Mouse (Mus musculus) heart, embryonic 14.5 days (tissue): Measurements from ENCODE around the gene Rnf141. TPM values are rescaled to one million over a fixed set of nuclear protein-coding genes. Genes with fewer than 3 reads are reported as not detected.

ENCODE experiments used
- ATAC-seq: fragments of 200-750 bp; cut with Nextera tagmentation; 2 replicates; pipeline ENCODE4 v1.8.0; 2017; ENCODE audit warnings: low read depth, moderate TSS enrichment; ENCODE audit not compliant: insufficient number of reproducible peaks, insufficient read depth, low FRiP score
- H3K27ac ChIP-seq, 2 experiments: fragments of 200-500 bp in 1 of 2; fragments of 300-500 bp in 1 of 2; sonication (generic) in 1 of 2; replicated peaks in 1 of 2; 2 replicates each; pipeline ENCODE4 v1.5.1; 2012 to 2014; ENCODE audit warnings: low read depth in 2 of 2, low read length in 2 of 2, control low read depth in 1 of 2, mild to moderate bottlenecking in 1 of 2, mixed read lengths in 1 of 2; ENCODE audit not compliant: control insufficient read depth in 1 of 2, insufficient read depth in 1 of 2
- H3K27me3 ChIP-seq: fragments of 300-500 bp; sonication (generic); 2 replicates; pipeline ENCODE4 v1.6.1; 2014; ENCODE audit warnings: mild to moderate bottlenecking, low read length, control low read depth; ENCODE audit not compliant: control insufficient read depth, insufficient read depth
- H3K36me3 ChIP-seq: fragments of 300-500 bp; sonication (generic); 2 replicates; pipeline ENCODE4 v1.6.1; 2014; ENCODE audit warnings: mild to moderate bottlenecking, control low read depth, low read length, mixed read lengths; ENCODE audit not compliant: control insufficient read depth, insufficient read depth
- H3K4me1 ChIP-seq, 2 experiments: fragments of 200-500 bp in 1 of 2; fragments of 300-500 bp in 1 of 2; sonication (generic) in 1 of 2; 2 replicates each; pipeline ENCODE4 v1.6.1; 2012 to 2014; ENCODE audit warnings: low read length in 2 of 2, control low read depth in 1 of 2, mixed read lengths in 1 of 2; ENCODE audit not compliant: control insufficient read depth in 2 of 2, insufficient read depth in 2 of 2
- H3K4me2 ChIP-seq: fragments of 300-500 bp; sonication (generic); 2 replicates; pipeline ENCODE4 v1.6.1; 2014; ENCODE audit warnings: mild to moderate bottlenecking, low read length
- H3K4me3 ChIP-seq, 2 experiments: fragments of 200-500 bp in 1 of 2; fragments of 300-500 bp in 1 of 2; sonication (generic) in 1 of 2; 2 replicates each; pipeline ENCODE4 v1.5.1; 2012 to 2014; ENCODE audit warnings: low read length in 2 of 2, mild to moderate bottlenecking in 2 of 2, control low read depth in 1 of 2, low read depth in 1 of 2, moderate library complexity in 1 of 2; ENCODE audit not compliant: control insufficient read depth in 1 of 2, insufficient read depth in 1 of 2
- H3K9ac ChIP-seq: fragments of 300-500 bp; sonication (generic); 2 replicates; pipeline ENCODE4 v1.6.1; 2014; ENCODE audit warnings: mild to moderate bottlenecking, low read length
- H3K9me3 ChIP-seq: fragments of 300-500 bp; sonication (generic); 2 replicates; pipeline ENCODE4 v1.6.1; 2016; ENCODE audit warnings: low read length, control low read depth; ENCODE audit not compliant: control insufficient read depth
- WGBS: fragments of 180-500 bp; shearing (Covaris S2); extraction: QIAGEN DNeasy Blood & Tissue Kit; methylation state at CpG from one replicate; pipeline ENCODE4 v1.1.7; 2014; 5-methylcytosine and 5-hydroxymethylcytosine counted together
- polyA plus RNA-seq: library from polyadenylated mRNA; unstranded; fragments of >200 nt; fragmentation: Nextera tagmentation; extraction: Ambion mirVana; gene quantifications from 2 replicates; pipeline ENCODE4 v1.2.1, GENCODE M21; 2014

Rnf141 gene
- polyA plus RNA-seq, 1 experiment from 2014 or later: 40.2 TPM

GRCm38 (mm10) chr7:110866021-110866420 lies 21.8 kb upstream of the Rnf141 start:
- Histone ChIP-seq H3K9me3 (no peaks in the 10 kb centered on the region), H3K9ac (no peak overlapping the region), H3K4me1 (peaks cover 5% of the 10 kb centered on the region in 2 experiments; a peak in 2 of 4 replicates), H3K4me2 (no peak overlapping the region), H3K4me3 (no peak overlapping the region), H3K27ac (no peak overlapping the region), H3K27me3 (no peaks in the 10 kb centered on the region), H3K36me3 (no peaks in the 10 kb centered on the region)
- ATAC-seq: no peak
- WGBS: 83% methylated on average over 3 of the region's 3 CpGs

GRCm38 (mm10) chr7:110865570-110865969 lies 21.3 kb upstream of the Rnf141 start:
- 69% methylated on average over 6 of the region's 6 CpGs for WGBS
- Histone ChIP-seq H3K4me2 (no peak overlapping the region), H3K36me3 (no peaks in the 10 kb centered on the region), H3K27ac (no peak overlapping the region), H3K27me3 (no peaks in the 10 kb centered on the region), H3K4me3 (no peak overlapping the region), H3K9ac (no peak overlapping the region), H3K9me3 (no peaks in the 10 kb centered on the region), H3K4me1 (peaks cover 5% of the 10 kb centered on the region in 2 experiments; a peak in 2 of 4 replicates)
- no peak for ATAC-seq

GRCm38 (mm10) chr7:110865038-110865437 lies 20.8 kb upstream of the Rnf141 start:
- Histone ChIP-seq H3K27me3 (no peaks in the 10 kb centered on the region), H3K4me2 (peak overlapping the region; percentile 16; the same call in 1 of the 2 replicates), H3K4me3 (no peak overlapping the region), H3K4me1 (peaks cover 5% of the 10 kb centered on the region in 2 experiments; a peak in 2 of 4 replicates), H3K36me3 (no peaks in the 10 kb centered on the region), H3K27ac (peak overlapping the region in 1 of 2 experiments; percentile 58; a peak in 1 of 4 replicates), H3K9ac (no peak overlapping the region), H3K9me3 (no peaks in the 10 kb centered on the region)
- peak; percentile 66; the same call in 1 of the 2 replicates for ATAC-seq
- 18% methylated on average over 10 of the region's 10 CpGs for WGBS

- H3K9me3 ChIP-seq: no peaks in the 10 kb centered on the region
- H3K9ac ChIP-seq: no peak within 1 kb of the TSS
- no peak within 1 kb of the TSS for H3K4me3 ChIP-seq
- H3K36me3 ChIP-seq: no peaks in the 10 kb centered on the region
- no peak within 1 kb of the TSS for H3K4me2 ChIP-seq
- 71% methylated on average over 12 of the region's 12 CpGs for WGBS
- no peak; the same call in 1 of the 2 replicates for ATAC-seq
- H3K27ac ChIP-seq: no peak within 1 kb of the TSS
- no peaks in the 10 kb centered on the region for H3K27me3 ChIP-seq
- peaks cover 5% of the 10 kb centered on the region in 2 experiments; a peak in 2 of 4 replicates for H3K4me1 ChIP-seq
Measured at GRCm38 (mm10) chr7:110862751-110863289, 18.6 kb upstream of the Rnf141 start, which contains the start of gene Lyve1. Lyve1 (minus strand) TSS chr7:110863239.

DNA sequence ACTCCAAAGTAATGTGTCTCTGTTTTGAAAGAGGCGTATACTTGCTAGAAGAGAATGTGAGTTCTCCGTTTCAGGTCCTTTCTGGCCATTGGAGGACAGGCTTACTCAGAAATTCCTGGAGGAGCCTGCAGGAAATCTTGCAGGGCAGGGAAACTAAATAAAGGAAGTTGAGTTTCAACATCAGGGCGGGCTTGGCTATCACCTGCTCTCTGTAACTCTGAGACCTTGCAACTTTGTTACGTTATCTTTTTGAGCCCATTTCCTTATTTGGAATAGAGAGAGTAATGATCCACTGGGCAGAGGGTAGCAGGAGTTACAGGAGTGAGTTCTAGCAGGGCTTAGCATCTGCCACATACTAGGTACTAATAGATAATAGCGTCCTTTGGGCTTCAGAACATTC lies 15.9 kb upstream of the Rnf141 start:
- H3K36me3 ChIP-seq: no peaks in the 10 kb centered on the region
- H3K4me2 ChIP-seq: 0 out of 2 replicates have a peak overlapping the region, but pooled peaks have one; percentile 6
- H3K27ac ChIP-seq: peak overlapping the region in 1 of 2 experiments; percentile 37; a peak in 1 of 4 replicates
- no peaks in the 10 kb centered on the region for H3K9me3 ChIP-seq
- no peaks in the 10 kb centered on the region for H3K27me3 ChIP-seq
- ATAC-seq: no peak
- H3K9ac ChIP-seq: no peak overlapping the region
- WGBS: 24% methylated on average over 5 of the region's 5 CpGs
- H3K4me1 ChIP-seq: peaks cover 3 to 4% of the 10 kb centered on the region in 2 experiments; a peak in 2 of 4 replicates
- H3K4me3 ChIP-seq: no peak overlapping the region

GRCm38 (mm10) chr7:110855604-110856003 lies 11.3 kb upstream of the Rnf141 start:
- ATAC-seq: no peak
- Histone ChIP-seq H3K4me2 (no peak overlapping the region), H3K36me3 (no peaks in the 10 kb centered on the region), H3K9me3 (no peaks in the 10 kb centered on the region), H3K4me1 (peaks cover 3 to 4% of the 10 kb centered on the region in 2 experiments; a peak in 2 of 4 replicates), H3K27ac (no peak overlapping the region), H3K9ac (no peak overlapping the region), H3K4me3 (no peak overlapping the region), H3K27me3 (no peaks in the 10 kb centered on the region)
- WGBS: 62% methylated on average over 1 of the region's 1 CpGs

- no peak overlapping the region for H3K4me3 ChIP-seq
- H3K9me3 ChIP-seq: no peaks in the 10 kb centered on the region
- H3K4me1 ChIP-seq: peaks cover 3 to 4% of the 10 kb centered on the region in 2 experiments; a peak in 2 of 4 replicates
- no peaks in the 10 kb centered on the region for H3K27me3 ChIP-seq
- 70% methylated on average over 8 of the region's 8 CpGs for WGBS
- ATAC-seq: no peak
- H3K36me3 ChIP-seq: no peaks in the 10 kb centered on the region
- no peak overlapping the region for H3K4me2 ChIP-seq
- H3K27ac ChIP-seq: no peak overlapping the region
- no peak overlapping the region for H3K9ac ChIP-seq
Measured at GRCm38 (mm10) chr7:110854927-110855546, 10.8 kb upstream of the Rnf141 start.
